Mouse (Mus musculus): ENCODE measurements around the gene Aktip.

GRCm38 (mm10) chr8:91188152-91188551, 11.6 kb downstream of the Aktip start:
- no peak for TF ChIP-seq HCFC1 (IDR thresholded peaks at IDR 0.05; ENCODE audit: borderline replicate concordance, insufficient read depth, low read length)
- no peak for TF ChIP-seq MAFK (IDR thresholded peaks at IDR 0.05; ENCODE audit: insufficient read depth, low read depth, low read length)
- TF ChIP-seq CHD2 (IDR thresholded peaks at IDR 0.05; ENCODE audit: low read depth, low read length), result no peak
